Mouse (Mus musculus) yolk sac, embryonic 10.5 days (tissue): ENCODE data around the gene 2010003K11Rik.

Source experiments
- DNase-seq: peaks from one replicate; pipeline ENCODE4 v3.0.0-alpha.2; 2017; ENCODE audit warnings: low spot score

The 2010003K11Rik gene

DNA sequence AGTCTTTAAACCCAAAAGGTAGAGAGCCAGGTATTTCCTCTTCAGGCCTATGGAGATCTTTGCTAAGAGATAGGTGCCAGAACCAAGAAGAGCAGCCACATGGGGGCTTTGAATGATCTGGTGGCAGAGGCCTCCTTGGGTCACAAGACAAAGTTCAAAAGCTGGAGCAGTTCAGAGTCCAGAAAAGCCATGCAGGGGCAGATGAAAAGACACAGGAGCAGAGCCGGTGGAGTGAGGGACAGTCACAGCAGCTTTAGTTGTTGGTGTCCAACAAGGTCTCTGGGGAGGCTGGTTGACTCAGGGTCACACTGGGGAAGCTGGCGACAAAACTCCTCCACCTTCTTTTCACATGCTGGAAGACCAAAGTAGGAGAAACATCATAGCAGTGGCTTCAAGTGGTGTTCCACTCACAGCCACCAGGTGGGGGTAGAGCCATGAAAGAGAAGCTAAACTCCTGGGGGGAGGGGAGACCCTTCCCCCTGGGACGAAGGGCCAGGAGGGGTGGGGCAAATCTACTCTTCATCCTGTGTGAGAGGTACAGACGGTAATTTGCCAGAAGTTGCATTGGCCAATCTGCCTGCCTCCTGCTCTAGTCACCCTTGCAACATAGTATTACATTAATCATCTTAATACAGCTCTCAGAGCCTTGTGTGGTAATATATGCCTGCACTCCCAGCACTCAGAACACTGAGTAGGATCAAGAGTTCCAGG lies 965 bp downstream of the 2010003K11Rik start:
- peak; percentile 85 for DNase-seq

DNA sequence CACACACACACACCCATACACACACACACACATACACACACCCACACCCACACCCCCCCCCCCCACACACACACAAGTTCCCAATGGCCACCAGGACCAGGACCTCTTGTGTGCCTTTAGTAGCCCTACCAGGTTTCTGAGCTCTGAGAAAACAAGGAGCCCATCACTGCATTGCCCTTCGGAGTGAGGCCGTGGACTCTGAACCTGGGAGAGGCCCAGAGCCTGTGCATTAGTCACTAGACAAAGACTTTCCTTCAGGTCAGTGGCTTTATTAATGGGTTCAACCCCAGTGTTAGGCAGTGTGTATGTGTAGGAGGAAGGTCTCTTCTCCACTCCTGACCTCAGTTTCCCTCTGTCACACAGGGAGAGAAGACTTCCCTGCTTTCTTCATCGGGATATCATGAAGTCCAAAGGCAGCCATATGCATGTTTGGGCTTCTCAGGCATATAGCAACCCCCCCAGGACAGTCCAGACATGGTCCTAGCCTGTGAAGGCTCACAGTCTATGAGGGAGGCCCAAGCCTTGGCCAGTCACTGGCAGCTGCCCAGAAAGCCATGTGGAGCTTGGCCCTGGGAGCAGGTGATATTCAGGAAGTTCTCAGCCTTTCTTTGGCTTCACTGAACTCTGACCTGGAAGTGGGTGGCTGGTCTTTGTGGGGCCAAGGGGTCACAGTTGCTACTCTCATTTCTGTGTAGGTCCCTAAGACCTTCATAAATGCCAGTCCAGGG lies 1.7 kb downstream of the 2010003K11Rik start:
- peak; percentile 50 for DNase-seq

DNA sequence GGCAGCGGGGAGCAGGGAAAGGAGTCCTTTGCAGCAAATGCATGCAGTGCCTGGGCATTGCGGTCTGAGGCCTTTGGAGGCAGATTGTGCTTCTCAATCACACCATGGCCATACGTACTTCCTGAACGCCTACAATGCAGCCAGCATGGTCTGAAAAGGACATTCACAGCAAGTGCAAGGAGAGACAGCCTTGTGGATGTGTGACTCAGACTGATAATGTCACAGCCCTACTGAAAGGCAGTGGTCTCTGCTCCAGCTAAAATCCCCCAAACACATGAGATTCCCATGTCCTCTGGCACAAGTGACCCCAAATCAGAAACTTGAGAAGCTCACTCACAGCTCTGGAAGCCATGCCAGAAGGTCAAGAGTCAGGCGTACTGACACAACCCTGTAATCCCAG lies 2.6 kb downstream of the 2010003K11Rik start:
- no peak for DNase-seq

DNA sequence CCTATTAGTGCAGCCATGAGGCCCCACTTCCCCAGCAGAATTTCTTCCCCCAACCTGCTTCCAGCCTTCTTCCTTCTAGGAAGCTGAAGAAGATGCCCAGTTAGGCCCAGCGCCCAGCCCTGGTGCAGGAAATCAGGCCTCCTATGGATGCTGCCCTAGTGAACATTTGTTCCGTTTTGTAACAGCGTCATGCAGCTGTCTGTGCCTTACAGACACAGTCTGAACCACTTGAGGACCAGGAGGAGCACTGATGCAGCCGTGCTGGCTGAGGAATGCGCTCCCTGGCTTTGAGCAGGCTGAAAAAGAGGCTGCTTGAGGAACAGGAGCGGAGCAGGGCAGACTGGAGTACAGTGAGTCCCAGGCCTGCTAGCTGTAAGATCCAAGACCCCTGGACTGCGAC lies 3.7 kb downstream of the 2010003K11Rik start:
- DNase-seq: no peak

DNA sequence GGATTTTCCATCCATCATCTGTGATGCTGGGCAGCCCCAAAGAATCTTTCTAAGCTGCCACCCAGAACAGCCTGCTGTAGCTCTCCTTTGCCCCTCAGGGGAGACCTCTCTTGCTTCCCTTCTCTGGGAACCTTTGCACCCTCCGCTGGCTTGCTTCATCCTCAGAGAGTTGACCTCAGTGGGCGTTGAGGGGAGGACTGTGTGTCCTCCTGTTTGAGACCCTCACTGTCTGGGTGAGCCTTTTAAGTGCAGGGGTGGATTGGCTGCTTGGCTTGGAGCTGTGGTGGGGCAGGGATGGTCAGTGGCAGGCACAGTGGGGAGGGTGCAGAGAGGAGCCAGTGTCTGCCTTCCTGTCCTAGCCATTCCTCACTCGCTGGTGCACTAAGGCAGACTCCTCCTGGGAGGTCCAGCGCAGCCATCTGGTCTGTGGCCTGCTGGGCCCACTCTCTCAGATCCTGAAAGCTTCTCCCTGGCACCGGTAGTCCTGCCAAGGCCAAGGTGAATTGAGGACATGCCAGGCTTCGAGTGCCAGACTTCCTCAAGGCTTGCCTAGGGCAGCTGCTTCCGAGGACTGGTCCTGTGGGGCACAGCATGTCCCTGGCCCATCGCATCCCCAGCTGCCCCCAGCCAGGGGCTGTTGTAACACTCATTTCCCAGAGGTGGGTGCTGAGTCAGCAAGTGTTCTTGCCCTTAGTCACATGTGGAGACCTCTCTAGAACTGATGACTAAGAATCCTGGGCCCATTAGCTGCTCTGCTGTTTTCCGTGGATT lies 5.7 kb downstream of the 2010003K11Rik start:
- DNase-seq: peak; percentile 29

DNA sequence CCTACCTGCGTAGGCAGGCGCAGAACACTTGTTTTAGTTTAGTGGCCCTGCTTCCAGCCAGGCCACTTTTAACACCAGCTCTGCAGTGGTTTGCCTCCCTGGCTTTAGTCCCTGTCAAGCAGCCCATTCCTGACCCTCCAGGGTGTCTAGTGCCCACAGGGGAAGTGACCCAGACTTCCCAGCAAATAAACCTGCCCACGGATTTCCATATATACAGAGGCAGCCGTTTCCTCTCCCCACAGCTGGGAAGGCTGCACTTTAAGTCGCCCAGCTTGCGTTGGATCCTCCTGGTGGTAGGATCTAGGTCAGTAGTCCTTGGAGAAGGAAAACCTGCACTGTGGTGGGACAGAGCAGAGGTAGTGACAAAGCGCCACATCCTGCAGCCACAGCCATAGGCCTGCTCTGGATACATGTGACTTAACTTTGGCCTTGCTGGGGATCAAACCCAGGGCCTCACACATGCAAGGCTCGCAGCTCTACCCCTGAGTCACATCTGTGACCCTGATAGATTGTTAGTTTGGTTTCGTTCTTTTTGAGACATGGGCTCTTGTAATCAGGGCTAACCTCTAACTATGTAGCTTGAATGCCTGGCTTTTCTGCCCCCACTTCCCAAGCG lies 7.2 kb downstream of the 2010003K11Rik start:
- no peak for DNase-seq

DNA sequence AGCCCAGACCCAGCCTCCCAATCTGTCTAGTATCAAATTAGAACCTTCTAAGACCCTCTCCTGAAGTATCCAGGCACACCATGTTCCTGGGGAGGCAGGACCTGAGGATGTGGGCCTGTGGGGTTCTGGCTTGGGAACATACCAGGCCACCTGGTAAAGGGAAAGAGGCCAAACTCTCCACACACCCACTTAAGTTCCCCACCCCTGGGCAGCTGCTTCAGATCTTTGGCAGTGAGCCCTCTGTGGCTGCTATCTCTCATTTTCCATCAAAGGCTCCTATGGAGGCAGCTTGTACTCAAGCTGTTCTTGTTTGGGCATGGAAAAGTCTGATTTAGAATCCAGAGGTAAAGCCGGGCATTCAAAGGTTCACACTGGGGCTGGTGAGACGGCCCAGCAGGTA lies 10.5 kb downstream of the 2010003K11Rik start:
- no peak for DNase-seq

DNA sequence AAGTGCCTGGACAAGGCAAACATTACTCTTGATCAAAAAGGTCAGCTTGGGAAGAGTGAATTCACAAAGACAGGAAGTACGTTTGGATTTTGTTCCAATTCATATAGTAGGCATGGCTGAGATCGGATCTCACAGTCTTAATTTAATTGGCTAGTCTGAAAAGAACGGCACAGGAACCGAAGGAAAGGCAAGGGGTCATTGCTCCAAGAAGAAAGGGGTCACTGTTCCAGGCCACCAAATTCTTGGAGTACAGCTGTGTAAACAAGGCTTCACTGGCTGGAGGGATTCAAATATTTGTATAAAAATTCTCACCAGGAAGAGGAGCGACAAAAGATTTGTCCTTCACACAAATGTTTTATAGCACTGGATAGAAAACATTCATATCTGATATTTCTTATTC lies 13.4 kb downstream of the 2010003K11Rik start:
- DNase-seq: no peak

DNA sequence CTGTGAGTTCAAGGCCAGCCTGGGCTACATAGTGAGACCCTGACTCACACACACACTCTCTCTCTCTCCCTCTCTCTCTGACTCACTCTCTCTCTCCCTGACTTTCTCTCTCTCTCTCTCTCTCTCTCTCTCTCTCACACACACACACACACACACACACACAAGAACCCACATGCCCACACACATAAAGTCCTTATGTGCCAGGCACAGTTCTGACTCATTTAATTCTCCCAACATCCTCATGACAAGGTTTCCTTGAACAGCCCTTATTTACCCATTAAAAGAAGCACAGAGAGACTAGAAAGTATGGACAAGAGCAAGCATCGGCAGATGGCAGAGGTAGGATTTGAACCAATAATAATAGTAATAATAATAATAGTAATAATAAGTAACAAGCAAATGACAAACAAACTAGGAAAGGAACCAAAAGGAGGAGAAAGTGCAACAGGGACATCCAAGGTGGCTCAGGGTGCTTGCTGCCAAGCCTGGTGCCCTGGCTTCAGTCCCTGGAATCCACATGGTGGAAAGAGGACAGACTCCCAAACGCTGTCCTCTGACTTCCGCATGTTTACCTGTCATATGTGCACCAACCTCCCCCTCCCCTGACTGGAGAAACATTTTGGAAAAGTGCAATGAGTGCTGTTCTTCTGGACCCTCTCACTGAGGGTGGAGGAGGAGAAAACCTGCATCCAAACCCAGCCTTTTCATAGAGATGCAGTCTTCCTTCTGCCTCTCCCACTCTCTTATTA lies 16.1 kb downstream of the 2010003K11Rik start:
- DNase-seq: no peak

DNA sequence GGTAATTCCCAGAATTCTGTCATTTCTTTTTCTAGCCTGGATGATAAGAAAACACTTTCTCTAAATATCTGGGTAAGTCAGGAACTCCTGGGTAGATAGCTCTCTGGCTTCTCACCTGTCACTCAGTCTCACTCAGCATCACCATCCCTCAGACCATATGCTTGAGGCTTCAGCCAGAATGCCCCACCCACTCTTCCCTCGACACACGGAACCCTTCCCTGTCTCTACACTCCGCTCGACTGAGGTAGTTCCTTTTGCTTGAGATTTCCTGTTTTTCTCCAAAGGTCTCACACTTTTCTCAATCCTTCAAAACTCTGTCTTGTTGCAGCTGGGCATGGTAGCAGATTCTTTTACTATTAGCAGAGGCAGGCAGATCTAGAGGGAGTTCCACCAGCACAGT lies 17.1 kb downstream of the 2010003K11Rik start:
- no peak for DNase-seq

DNA sequence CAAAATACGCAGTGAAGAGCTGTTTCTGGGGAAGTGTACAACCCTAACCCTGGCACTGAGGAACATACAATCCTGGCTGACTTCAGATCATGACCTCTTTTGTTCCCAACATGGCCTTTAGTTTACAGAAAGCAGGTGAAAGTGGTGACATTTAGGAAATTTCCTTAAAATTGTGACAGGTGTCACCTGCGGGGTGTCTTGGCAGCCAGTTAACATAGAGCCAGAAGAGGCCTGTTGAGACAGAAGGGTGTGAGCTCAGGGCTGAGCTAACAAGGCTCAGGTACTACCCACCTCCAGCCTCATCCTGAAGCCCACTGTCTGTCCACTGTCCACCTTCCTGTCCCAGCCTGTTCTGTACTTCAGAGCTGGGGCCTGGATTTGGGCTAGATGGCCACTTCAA lies 18.3 kb downstream of the 2010003K11Rik start:
- no peak for DNase-seq

DNA sequence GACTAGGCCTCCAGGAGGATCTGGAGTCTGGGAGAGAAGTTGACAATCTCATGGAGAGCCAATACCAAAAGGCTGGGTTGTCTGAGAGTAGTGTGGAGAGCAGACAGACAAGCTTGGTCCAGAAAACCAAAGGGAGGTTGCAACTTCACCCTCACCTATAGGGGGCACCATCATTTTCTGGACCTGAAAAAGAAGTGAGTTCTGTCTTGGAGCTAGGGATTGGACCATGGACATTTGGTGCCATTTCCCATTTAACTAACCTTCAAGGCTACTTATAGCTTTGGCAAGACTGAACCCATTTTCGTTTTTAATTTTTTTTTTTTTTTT lies 20.2 kb downstream of the 2010003K11Rik start:
- no peak for DNase-seq

DNA sequence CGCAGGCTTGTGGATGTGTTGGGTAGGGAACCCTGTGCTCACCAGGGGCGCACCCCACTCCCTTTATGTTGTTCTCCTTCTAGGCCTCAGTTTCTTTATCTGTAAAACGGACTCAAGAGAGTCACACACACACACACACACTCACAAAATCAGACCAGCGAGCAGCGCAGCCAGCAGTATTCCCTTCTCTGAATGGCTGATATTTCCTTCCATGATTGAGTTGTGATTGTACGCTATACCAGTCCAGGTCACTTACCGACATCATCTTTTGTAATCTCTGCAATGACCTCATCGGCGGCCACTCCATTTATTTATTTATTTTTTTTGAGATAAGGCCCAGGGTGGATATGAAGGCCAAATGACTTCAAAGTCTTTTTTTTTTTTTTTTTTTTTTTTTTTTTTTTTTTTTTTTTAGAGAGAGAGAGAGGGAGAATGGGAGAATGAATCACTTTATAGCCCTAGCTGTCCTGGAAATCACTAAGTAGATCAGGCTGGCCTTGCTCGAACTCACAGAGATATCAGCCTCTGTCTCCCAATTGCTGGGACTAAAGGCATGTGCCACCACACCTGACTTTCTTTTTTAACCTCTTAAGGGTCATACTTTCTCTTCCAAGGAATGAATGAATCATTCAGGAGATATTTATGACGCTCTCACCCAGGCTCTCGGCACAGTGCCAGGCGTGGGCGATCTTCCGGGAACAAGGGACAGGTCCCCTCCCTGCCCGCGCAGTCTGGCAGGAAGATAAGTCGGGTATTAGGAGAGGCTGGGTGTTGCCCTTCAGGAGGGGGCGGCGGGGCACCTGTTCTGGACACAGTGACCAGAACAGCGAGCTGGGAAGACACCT lies 20.8 kb downstream of the 2010003K11Rik start, which contains the start of gene Syt12:
Gene Syt12, minus strand, starts transcription at position 103 of the 845 bp plus-strand sequence.
- DNase-seq: no peak

DNA sequence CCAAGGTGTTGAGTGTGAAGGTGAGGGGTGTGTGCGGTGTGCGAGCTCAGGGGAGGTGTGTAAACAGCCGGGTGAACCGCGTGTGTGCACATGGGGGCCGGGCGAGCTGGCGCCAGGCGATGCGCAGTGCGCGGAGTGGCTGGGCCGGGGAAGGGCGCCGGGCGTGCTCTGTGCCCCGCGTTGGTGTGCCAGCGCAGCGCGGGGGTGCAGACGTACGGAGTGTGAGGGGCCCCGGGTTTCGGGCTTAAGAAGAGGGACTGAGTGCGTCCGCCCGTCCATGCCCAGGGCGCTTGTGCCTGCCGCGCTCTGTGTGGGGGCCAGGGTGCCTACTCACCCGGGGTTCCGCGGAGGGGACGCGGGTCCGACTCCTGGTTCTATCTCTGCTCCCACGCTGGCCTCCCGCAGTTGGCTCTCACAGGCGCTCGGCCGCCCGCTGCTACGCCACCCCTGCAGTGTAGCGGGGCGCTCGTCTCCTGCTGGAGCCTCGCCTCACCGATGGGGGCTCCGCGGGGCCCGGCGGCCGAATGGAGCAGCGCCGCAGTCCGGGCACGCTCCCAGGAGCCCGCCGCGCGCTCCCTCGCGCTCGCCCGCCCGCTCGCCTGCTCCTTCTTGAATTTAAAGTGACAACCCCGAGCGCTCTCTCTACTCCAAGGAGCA lies 21.7 kb downstream of the 2010003K11Rik start:
- DNase-seq: no peak

DNA sequence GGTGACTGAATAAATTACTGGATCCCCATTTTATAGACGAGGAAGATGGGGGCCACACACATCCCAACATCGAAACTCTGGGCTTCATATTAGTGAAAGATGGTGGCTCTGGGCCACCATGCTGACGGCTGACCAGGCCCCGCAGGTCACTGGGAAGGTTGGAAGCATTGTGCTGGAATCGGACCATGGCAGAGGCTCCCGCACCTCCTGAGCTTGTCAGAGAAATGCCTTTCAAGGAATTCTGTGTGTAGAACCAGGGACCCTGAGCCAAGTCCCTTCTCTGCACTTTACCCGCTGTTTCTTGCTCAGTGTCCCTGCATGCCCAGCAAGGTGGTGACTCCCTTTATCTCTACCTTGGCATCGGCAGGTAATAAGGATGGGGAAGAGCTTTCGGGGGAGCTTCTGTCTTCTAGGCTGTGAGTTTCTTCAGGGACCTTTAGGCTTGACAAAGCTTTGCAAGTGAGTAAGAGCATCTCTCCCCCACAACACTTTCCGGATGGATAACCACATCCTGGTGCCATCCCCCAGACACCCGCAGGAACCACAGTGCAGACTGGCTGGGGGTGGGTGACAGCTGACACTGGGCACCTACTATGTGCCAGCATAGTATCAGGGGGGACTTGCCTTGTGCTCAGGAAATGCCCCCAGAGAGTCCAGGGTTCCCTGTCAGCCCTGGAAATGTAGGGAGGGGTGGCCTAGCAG lies 23.0 kb downstream of the 2010003K11Rik start:
- no peak for DNase-seq

DNA sequence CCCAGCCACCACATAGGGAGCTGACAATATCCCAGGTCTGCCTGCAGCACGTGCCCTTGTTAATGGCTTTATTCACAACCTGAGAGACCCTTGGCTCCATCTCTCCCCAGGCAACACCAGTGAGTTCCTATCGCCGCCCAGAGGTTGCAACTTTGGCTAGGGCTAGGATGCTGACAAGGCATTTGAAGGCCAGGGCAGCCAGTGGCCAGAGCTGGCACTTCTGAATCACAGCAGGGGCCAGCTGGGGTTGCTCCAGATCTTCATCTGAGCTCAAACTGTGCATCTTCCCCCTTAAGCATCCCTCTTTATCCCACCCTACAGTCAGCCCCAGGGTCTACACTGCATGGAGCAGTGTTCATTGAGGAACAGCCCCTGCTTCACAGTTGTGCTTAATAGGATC lies 23.6 kb downstream of the 2010003K11Rik start:
- DNase-seq: no peak

DNA sequence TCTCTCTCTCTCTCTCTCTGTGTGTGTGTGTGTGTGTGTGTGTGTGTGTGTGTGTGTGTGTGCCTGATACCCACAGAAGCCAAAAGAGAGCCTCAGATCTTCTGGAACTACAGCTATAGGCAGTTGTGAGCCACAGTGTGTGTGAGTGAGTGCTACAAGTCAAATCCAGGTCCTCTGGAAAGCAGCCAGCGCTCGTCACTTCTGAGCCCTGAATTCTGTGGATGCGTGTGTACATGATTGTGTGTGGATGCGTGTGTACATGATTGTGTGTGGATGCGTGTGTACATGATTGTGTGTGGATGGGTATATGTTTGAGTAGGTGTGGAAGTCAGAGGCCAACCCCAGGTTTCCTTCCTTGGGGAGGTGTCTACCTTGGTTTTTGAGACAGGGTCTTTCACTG lies 24.8 kb downstream of the 2010003K11Rik start:
- no peak for DNase-seq

DNA sequence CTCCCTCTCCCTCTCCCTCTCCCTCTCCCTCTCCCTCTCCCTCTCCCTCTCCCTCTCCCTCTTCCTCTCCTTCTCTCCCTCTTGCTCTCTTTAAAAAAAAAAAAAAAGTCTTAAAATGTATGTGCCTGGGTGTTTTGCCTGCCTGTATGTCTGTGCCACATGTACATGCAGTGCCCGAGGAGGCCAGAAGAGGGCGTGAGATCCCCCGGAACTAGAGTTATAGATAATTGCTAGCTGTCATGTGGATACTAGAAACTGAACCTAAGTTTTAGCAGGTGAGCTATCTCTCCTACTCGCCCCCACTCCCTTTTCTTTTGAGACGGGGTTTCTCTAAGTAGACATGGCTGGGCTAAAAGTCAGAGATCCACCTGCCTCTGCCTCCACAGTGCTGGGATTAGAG lies 30.0 kb downstream of the 2010003K11Rik start:
- no peak for DNase-seq

DNA sequence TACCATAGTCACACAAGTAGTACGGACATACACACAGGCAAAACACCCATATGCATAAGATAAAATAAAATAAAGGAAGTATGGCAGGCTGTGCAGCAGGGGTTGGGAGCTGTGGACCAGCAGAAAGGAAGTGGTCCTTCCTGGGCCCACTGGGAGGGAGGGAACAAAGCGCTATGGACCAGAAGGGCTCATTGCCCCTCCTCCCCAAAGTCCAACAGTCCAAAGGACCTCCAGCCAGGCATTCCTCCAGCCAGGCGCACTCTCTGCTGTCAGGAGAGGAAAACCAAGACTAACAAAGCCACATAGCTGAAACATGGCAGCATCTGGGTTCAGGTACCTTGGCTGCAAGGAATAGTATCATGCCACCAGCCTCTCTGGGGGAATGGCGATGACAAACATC lies 33.7 kb downstream of the 2010003K11Rik start:
- peak; percentile 15 for DNase-seq

DNA sequence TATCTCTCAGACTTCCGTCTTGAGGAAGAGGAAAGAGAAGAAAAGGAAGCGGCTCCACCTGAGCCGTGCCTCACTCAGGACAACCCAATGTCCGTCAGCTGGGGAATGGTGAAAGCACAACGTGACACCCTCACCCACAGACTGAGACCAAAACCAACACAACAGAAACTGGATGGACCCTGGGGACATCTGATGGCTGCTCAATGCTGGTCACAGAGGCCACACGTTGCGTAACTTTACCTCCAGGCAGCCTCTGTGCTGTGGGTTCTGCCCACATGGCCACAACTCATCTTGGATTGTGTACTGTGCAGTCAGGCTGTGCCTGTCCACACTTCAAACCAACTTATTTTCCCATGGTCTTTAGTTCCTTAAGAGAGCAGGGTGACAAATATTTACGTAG lies 36.4 kb downstream of the 2010003K11Rik start:
- DNase-seq: no peak
